Mouse (Mus musculus) cerebellum, adult 2 months (tissue): ENCODE measurements around the gene Dmap1.

Experiments used
- CTCF ChIP-seq: fragments of 200-500 bp; IDR thresholded peaks from 2 replicates; pipeline ENCODE4 v1.5.1; 2011; ENCODE audit warnings: low read depth, mild to moderate bottlenecking, control low read depth, low read length, moderate library complexity, borderline replicate concordance; ENCODE audit not compliant: insufficient read depth
- POLR2A ChIP-seq: fragments of 200-500 bp; IDR thresholded peaks from 2 replicates; pipeline ENCODE4 v1.6.1; 2011; ENCODE audit warnings: low read length, control low read depth, borderline replicate concordance; ENCODE audit not compliant: insufficient read depth

GRCm38 (mm10) chr4:117712314-117712713, 30.2 kb upstream of the Dmap1 start:
- TF ChIP-seq CTCF: no peak
- TF ChIP-seq POLR2A: no peak
